Mouse (Mus musculus): ENCODE data around the gene Slc27a1.
"Not testable (repeated sequence)": the region's sequence is repeated elsewhere in the genome, so short reads cannot be mapped to it uniquely, and the experiment has no call there.

The Slc27a1 gene

GRCm38 (mm10) chr8:71568387-71568937 lies at the start of gene Slc27a1:
TSS of gene Slc27a1 (plus strand) at chr8:71568882.
- peak; percentile 78 for DNase-seq

DNA sequence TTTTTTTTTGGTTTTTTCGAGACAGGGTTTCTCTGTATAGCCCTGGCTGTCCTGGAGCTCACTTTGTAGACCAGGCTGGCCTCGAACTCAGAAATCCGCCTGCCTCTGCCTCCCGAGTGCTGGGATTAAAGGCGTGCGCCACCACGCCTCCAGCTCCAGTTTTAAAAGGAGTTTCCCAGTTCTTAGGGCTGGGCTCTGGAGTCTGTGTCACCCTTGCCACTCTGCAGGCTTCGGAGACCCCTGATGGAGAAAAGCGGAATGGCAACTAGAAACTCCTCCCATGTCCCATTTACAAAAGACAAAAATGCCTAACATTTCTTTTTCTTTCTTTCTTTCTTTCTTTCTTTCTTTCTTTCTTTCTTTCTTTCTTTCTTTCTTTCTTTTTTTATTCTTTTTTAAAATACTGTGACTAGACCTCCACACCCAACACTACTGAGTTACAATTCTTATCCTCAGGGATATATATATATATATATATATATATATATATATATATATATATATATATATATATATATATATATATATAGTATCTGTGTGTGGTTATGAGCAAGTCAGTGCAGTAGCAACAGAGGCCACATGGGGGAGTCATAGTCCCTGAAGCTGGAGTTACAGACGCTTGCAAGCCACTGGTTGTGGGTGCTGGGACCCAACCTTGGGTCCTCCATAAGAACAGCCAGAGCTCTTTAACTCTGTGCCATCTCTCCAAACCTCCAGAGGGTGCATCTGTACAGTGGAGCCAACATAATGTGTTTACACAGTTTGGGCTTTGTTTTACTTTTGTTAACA lies 49.5 kb upstream of the Slc27a1 start:
- DNase-seq, result not testable (repeated sequence)

DNA sequence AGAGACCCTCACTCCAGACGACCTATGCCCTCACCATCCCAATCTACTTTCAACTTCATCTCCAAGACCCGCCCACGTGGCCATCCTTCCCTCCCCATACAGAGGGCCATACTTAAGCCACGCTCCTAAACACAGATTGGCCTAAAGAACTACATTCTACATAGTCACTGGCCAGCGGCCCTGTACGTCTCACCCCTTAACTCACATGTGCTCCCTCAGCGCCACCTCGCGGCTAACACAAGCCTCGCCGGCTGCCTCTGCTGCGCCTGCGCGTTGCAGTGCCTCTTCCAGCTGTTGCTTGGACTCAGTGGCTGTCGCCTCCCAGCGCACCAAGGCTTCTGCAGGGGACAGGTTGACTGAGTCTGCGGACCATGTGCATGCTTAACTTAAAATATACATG lies 47.0 kb upstream of the Slc27a1 start:
- peak; percentile 90 for DNase-seq

DNA sequence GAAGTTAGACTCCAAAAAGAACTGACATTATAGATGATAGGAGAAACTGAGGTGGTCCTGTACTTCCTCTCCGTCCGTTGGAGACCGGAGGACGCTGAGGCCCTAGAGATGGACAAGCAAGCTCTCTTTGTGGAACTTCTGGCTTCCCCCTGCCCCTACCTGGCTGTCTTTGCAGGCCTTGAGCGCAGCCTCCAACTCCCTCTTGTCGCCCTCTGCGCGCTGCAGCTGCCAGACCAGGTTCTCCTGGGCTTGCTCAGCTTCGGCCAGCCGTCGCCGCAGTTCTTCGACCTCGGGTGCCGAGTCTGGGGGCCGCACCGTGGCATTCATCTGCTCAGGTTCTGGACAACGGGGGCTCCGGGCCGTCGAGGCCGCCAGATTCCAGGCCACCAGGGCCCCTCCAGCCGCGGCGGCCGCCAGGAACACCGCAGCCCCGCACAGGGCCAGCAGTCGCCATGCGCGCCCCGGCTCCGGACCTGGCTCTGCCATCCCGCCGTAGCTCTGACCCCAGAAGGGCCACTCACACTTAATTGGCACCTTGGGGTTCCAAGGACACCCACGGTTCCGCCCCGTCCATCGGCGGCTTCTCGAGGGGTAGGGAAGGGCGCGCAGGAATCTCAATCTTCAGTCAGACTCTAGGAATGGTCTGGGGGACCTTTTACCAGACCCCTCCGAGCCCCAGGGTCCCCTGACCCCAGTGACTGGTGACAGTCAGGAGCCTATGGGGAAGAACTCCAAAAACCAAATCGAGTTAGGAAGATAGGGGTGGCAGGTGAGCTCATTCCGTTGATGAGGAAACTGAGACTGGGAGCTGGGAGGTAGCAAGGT lies 43.2 kb upstream of the Slc27a1 start, which contains the start of gene Ccdc194:
Ccdc194 (minus strand) TSS at position 486 of the 825 bp plus-strand sequence.
- DNase-seq, result no peak

DNA sequence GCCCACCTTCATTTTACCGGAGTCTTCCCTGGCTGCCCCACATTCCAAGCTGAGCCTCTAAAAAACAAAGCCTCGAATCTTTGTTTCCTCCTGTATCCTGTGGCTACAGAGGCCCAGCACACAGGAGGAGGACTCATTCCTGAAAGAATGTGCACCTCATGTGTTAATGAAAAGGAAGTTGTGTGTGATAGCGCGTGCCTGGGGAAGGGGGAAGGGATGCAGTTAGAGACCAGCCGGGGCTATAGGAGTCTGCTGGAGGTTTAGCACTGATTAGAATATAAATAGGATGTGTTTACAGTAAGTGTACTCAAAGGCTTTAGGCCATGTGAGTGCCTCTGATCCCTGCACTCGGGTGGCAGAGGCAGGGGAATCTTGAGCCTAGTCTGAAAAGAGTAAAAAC lies 42.4 kb upstream of the Slc27a1 start:
- DNase-seq, result no peak

- no peak for DNase-seq
These were observed 41.4 kb upstream of the Slc27a1 start for GRCm38 (mm10) chr8:71527162-71527870.

- DNase-seq, result no peak
These were observed 40.2 kb upstream of the Slc27a1 start for GRCm38 (mm10) chr8:71528362-71529073.

- peak; percentile 70 for DNase-seq
These were observed 37.8 kb upstream of the Slc27a1 start for GRCm38 (mm10) chr8:71530735-71531467.

- no peak for DNase-seq
These were observed 34.3 kb upstream of the Slc27a1 start for GRCm38 (mm10) chr8:71534263-71534810.

- no peak for DNase-seq
These were observed 33.0 kb upstream of the Slc27a1 start for GRCm38 (mm10) chr8:71535663-71536062.

GRCm38 (mm10) chr8:71537028-71537867 lies 31.4 kb upstream of the Slc27a1 start, which contains the start of gene Bst2:
TSS of gene Bst2 (minus strand) at chr8:71537456.
- no peak for DNase-seq

DNA sequence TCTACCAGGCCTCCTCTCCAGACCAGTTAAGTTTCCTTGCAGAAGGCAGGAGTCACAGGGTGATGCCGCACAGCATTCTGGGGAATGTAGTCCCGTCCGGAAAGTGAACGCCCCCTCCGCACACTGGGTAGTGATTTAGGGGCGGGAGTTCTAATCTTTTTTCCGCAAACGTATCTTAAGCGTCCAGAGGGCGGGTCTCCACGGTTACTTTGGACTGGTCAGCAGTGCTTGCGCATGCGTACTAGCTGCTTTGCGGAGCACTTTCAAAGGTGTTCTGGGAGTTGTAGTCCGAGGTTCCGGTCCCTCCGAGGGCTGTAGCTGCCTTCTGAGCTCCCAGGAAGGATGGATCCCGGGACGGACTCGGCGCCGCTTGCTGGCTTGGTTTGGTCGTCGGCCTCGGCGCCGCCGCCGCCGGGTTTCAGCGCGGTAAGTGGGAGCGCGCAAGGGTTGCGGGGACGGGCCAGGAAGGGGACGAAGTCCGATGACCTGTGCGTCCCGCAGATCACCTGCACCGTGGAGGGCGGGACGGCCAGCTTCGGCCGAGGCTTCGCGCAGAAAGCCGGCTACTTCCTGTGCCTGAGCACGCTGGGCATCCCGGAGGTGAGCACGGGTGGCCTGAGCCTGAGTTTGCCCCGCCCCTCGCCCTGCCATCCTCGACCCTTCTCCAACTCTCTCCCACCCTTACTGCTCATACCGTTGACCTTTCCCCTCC lies 25.9 kb upstream of the Slc27a1 start, which contains the start of gene Mvb12a:
Mvb12a (plus strand) TSS at position 291 of the 712 bp plus-strand sequence.
- peak; percentile 99 for DNase-seq

GRCm38 (mm10) chr8:71543755-71544154 lies 24.9 kb upstream of the Slc27a1 start:
- no peak for DNase-seq

DNA sequence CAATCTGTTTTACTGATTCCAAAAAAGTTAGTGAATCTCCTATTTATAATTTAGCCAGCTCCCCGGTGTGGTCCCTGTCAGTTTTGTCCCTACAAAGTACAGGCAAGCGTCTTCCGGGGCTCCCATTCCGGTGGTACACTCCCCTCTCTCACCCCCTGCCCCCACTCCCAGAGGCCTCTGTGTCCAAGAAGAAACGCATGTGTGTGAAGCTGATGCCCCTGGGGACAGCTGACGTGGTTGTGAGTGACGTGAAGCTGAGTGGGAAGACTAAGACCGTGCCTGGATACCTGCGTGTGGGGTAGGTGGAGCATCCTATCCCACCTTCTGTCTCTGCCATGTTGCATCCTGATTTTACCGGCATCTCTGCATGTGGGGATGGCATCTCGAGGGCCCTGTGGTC lies 23.6 kb upstream of the Slc27a1 start:
- no peak for DNase-seq

DNA sequence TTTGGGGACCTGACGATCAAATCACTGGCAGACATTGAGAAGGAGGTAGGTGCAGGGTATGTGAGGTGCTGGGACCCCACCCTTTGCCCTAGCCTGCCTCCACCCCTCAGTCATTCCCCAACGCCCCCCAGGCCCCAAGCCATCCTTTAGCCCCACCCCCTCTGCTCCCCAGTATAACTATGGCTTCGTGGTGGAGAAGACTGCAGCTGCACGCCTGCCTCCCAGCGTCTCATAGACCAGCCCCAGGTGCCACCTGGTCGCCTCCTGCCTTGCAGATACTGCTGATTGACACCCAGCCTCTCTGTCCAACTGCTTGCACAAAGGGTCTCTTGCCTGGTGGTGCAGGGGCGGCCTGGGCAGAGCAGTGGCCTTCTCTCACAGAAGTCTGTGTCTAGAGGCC lies 21.1 kb upstream of the Slc27a1 start:
- no peak for DNase-seq

GRCm38 (mm10) chr8:71550754-71551153 lies 17.9 kb upstream of the Slc27a1 start:
- DNase-seq, result no peak

- no peak for DNase-seq
These were observed 15.9 kb upstream of the Slc27a1 start for GRCm38 (mm10) chr8:71552770-71553169.

GRCm38 (mm10) chr8:71554001-71554400 lies 14.7 kb upstream of the Slc27a1 start:
- no peak for DNase-seq

DNA sequence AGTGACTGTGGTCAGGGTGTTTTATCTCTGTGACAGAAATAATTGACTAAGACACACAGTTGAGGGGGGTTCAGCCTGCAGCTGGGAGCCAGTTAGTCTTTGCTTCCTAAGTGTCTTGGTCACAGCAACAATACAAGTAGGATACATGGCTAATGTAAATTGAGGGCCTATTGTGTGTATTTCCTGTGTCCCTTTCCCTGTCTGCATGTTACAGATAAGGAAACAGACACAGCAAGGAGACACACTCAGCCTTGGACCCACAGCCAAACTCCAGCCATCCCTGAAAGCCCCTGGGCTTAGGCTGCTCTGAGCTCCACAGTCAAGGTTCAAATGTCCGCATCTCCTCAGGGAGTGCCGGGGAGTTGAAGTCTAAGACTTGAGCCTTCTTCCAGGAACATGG lies 14.0 kb upstream of the Slc27a1 start:
- DNase-seq, result no peak

Data from cerebellum, adult 9-11 months (tissue).